Mouse (Mus musculus): ENCODE data around the gene Sec63.

Gene Sec63

GRCm38 (mm10) chr10:42830409-42830808, 69.1 kb downstream of the Sec63 start:
- no peak for DNase-seq (ENCODE audit: low spot score)

DNA sequence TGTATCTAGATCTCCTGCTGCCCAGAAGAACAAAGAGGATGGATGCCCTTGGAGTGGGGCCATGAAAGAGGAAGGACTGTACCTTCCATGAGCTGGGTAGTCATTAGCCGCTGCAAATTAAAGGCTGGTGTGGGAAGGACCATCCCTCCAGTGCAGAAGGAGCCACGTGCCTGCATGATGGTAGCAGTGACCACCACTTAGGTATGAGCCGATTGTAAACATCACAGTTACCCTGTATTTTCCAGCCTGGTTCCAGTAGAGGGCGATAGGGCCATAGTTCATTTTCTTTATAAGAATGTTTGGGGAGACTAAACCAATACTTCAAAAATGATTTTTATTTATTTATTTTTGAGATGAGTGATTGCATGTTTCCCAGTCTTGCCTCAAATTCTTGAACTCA, 71.4 kb downstream of the Sec63 start:
- peak; percentile 58 for DNase-seq (ENCODE audit: low spot score)

DNA sequence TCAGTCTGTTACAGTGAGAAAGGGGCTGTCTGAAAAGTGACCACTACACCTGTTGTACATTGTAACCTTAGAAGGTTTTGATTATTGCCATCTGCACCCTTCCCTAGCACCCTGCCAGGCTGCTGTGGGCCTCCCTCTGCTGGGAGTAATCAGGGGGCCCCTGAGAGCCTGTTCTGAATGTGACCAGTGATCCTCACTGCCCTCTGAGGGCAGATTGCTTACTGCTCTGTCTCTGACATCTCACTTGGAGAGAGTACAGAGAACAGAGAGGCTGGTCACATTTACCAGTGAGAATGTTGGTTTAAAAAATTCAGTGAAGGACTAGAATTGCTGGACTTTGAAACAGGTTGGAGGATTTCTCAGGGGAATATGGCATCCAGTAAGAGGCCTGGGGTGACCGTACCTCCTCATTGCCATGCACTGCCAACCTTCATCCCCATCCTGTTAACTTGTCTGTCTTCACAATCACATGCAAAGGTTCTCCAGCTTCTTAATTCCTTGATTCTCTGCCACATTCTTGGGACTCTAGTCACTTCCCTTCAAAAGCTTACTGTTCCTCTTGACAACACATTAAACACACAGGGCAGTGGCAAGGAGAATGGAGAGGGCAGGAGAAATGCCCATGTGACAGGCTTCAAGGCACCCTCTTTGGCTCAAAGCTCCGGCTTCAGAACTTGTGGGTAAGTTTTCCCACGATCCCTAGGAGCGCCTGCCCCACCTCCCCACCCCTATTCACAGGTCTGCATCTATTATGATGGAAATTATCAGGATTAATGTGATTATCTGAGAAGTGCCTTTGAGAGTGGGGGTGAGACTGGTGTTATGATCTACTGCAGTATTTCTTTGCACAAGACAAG, 72.8 kb downstream of the Sec63 start:
- DNase-seq (ENCODE audit: low spot score): no peak

DNA sequence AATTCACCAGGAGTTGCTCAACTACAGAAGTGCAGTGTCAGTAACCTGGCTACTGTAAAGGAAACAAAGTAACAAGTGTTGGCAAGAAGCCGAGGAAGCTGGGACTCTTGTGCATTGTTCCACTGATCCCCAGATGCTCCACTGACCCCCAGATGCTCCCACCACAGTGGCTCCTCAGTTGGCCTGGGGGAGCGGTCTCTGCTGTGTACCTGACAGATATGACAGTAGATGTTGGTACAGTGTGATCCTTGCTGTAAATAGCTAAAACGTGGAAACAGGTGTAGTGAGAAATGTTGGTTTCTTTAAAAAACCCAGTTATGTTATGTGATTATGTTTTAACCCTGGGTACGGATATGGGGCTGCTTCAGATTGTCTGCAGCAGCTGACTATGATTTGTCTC, 76.8 kb downstream of the Sec63 start:
- DNase-seq (ENCODE audit: low spot score): no peak

DNA sequence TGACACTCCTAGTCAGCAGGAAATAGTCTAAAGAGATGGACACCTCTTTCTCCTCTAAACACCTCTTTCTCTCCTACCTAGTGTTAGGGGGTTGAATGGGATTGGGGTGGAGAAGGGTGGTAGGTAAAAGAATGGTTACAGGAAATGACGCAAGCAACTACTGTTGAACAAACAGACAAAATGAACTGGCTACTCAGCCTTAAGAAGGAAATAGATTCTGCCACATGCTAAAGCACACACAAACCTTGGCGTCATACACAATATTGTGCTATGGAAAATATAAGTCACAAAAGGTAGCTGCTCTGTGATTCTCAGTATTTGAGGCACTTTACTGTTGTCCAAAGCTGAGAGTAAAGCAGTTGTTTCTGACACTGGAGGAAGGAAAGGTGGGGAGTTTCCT, 77.4 kb downstream of the Sec63 start:
- DNase-seq (ENCODE audit: low spot score): no peak

- DNase-seq (ENCODE audit: low spot score): no peak
These were observed 78.7 kb downstream of the Sec63 start for GRCm38 (mm10) chr10:42840036-42840435.

DNA sequence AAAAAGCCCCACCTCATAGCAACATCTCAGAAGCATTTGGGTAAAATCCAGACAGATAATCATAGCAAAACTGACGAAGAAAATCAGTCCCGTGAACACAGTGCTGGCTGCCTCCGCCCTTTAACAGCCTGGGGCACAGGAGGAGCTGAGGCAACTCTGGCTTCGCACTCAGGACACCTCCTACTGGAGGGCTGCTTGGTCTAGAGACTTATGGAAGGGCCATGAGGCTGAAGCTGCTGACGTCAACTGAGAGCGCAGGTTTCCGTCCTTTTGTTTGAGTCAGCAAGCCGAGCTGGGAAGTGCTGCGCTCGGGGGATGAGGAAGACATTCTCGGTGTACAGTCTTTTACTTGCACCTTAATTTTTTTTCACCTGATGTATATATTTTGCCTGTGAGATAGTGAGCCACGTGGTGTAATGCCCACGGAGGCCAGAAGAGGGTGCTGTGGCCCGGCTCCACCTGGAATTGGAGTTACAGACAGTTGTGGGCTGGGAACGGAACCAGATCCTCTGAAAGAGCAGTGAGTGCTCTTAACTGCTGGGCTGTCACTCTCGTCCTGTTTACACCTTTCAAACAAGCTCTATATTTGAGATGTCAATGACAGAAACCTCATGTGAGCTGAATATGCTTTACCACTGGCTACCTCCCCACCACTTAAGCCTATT, 80.4 kb downstream of the Sec63 start:
- DNase-seq (ENCODE audit: low spot score): no peak

GRCm38 (mm10) chr10:42842358-42842757, 81.1 kb downstream of the Sec63 start:
- DNase-seq (ENCODE audit: low spot score): peak; percentile 84

GRCm38 (mm10) chr10:42843416-42843815, 82.1 kb downstream of the Sec63 start:
- no peak for DNase-seq (ENCODE audit: low spot score)

DNA sequence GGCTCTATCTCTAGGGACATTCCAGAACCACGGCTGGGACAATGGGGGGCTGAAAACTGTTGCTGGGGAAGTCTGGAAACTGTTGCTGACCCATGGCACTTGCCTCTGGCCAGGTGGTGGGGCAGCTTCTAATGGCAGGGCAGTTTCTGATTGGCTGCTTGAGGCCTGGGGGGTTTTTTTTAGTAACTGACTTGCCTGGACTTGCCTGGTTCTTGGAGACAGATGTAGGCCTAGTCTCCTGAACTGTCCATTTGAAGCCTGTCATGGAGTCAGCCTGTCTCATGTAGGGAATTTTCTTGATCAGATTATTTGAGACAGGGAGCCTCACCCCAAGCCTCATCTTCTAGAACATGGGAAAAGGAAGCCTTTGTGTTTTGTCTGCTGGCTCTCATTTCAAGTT, 84.2 kb downstream of the Sec63 start:
- no peak for DNase-seq (ENCODE audit: low spot score)

GRCm38 (mm10) chr10:42848179-42849080, 87.1 kb downstream of the Sec63 start:
- no peak for DNase-seq (ENCODE audit: low spot score)

- no peak for DNase-seq (ENCODE audit: low spot score)
These were observed 87.7 kb downstream of the Sec63 start for GRCm38 (mm10) chr10:42849081-42849400.

DNA sequence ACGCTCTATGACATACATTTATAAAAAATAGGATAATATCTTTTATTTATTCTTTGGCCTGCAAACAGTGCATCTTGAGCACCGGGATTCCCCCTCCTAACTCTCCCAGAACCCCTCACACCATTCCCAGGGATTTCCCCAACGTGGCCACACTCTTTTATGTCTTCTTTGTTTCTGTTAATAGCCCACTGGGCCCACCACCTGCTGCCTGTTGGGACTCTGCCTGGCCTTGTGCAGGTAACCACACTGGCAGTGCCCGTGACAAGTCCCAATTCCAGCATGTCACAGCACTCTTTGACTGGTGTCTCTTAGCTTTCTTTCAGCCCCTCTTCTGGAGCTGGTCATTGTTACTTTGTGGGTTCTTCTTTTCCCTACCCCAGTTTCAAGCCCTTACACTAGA, 93.5 kb downstream of the Sec63 start:
- DNase-seq (ENCODE audit: low spot score): no peak

DNA sequence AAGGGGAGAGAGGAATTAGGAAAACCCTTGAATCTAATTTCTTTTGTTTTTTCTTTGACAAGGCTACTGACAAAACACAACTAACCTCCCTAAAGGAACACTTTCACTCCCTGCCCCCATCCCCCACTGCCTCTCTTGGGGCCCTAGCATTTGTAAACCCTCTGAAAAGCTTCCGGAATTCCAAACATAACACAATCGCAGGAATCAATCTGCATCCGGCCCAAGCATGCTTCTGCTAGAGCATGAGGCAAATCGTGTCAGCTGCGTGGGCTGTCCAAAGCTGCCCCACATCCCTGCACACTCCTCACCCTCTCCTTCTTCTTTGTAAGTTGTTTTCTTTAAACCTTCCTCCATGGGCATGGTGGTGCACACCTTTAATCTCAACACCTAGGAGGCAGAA, 94.0 kb downstream of the Sec63 start:
- no peak for DNase-seq (ENCODE audit: low spot score)

GRCm38 (mm10) chr10:42856574-42856973, 95.3 kb downstream of the Sec63 start:
- DNase-seq (ENCODE audit: low spot score): no peak

- no peak for DNase-seq (ENCODE audit: low spot score)
These were observed 95.7 kb downstream of the Sec63 start for GRCm38 (mm10) chr10:42857021-42857420.

GRCm38 (mm10) chr10:42859781-42860158, 98.5 kb downstream of the Sec63 start:
- DNase-seq (ENCODE audit: low spot score): no peak

DNA sequence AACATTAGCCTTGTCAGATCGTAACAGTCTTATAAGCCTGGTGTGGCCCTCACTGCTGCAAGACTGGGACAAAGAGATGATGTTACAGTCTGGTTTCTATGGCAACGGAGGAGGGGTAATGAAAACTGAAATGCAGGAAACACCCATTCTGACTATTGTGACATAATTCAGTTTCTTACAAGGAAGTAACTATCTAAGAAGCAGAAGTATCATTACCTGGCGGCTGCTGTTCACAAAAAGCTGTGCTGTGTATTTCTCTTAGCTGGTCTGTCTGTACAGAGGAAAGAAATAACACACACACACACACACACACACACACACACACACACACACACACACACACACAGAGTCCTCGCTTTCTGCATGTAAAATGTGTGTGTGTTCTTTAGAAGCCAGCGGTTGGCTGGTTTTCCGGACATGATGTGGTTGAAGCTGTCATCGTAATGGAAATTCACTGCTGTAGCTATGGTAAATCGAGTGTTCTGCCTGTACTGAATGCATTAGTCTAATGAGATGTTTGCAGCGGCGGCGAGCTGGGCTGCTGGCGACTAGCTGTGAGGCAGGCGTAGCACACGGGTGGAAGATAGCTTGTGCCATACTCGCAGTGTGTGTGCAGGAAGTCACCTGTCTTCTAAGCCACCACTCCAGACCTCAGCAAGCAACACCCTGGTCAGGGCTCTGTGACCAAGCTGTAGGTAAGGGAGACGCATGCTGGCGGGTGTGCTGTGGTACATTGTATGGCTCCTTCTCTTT, 99.0 kb downstream of the Sec63 start, which contains the start of gene Scml4:
TSS of gene Scml4 (plus strand) at position 212 of the 753 bp plus-strand sequence.
- DNase-seq (ENCODE audit: low spot score): peak; percentile 58

GRCm38 (mm10) chr10:42861446-42861845, 100.2 kb downstream of the Sec63 start:
- no peak for DNase-seq (ENCODE audit: low spot score)

GRCm38 (mm10) chr10:42862102-42862740, 100.9 kb downstream of the Sec63 start:
- no peak for DNase-seq (ENCODE audit: low spot score)

DNA sequence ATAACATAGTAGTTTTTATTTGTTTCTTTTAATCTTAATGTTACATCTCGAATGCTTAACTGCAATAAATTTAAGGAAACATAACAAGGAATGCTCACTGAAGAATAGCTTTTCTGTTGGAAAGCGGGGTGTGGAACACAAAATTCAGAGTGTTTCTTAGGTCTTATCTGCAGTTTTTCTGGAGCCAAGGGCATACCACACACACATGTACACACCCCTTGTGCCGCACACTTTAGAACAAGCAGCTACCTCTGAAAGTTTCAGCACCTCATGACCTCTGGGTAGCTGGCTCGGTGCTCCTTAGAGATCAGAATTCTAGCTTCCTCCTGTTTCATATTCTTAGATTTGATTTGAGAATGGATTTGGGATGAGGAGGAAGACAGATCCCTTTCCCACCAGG, 101.5 kb downstream of the Sec63 start:
- no peak for DNase-seq (ENCODE audit: low spot score)
